Mouse (Mus musculus): ENCODE data around the gene Klhl11.

Gene Klhl11

GRCm38 (mm10) chr11:100472197-100472934 is at the start of gene Klhl11:
Klhl11 (minus strand) TSS chr11:100472741.
- DNase-seq (ENCODE audit: low spot score) = peak; percentile 88

DNA sequence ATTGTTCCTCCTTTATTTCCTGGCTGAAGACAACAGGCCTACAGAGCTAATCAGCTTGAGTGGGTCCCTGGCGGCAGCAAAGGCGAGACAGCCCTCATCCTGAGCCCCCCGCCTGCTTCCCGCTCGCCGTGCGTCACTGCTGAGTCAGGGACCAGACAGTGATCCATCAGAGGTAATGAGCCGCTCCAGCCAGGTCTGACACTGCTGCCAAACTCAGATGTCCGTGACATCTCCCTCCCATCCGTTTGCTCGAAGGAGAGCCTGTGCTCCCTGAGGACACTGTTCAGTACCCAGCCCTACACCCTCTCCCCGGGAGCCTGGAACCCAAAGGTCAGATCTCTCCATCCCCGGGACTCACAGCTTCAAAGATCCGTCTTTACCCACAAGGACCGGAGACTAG is 48.3 kb upstream of the Klhl11 start:
- no peak for DNase-seq (ENCODE audit: low spot score)

GRCm38 (mm10) chr11:100519188-100519587 is 46.6 kb upstream of the Klhl11 start:
- no peak for DNase-seq (ENCODE audit: low spot score)

DNA sequence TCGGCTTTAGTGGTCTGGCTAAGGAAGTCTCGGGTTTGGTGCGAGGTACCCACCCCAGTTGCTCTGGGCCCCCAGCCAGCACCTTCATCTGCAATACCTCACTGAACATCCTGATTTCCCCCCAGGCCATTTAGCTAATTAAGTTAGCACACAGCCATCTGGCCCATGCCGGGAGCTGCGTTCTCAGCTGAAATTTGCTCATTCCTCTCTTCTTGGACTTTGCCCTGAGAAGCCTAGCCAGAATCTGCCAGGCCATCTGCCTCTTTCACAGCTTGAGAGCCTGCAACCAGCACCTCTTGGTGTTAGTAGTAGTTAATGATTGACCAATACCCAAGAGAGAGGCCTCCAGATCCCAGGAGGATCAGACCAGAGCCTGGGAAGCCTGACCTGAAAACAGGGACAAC is 45.6 kb upstream of the Klhl11 start:
- no peak for DNase-seq (ENCODE audit: low spot score)

DNA sequence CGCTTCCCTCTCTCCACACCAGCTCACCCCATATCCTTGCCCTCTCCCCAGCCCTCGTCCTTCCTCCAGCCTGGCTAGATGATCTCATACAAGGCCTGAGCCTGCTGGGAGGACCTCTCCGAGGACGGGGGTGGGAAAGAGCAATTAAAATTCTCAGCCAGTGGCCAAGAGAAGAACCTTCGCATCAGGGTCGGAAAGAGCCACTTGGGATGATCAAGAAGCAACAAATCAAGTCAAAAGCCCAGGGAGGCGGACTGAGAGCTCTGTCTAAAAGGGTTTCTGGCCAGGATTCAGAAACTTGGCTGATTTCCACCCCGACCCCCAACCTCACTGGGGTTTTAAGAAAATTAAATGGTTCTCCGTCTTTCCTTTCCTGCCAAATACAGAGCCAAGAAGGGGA is 43.8 kb upstream of the Klhl11 start:
- no peak for DNase-seq (ENCODE audit: low spot score)

GRCm38 (mm10) chr11:100515789-100516188 is 43.2 kb upstream of the Klhl11 start:
- no peak for DNase-seq (ENCODE audit: low spot score)

GRCm38 (mm10) chr11:100515061-100515460 is 42.5 kb upstream of the Klhl11 start:
- no peak for DNase-seq (ENCODE audit: low spot score)

DNA sequence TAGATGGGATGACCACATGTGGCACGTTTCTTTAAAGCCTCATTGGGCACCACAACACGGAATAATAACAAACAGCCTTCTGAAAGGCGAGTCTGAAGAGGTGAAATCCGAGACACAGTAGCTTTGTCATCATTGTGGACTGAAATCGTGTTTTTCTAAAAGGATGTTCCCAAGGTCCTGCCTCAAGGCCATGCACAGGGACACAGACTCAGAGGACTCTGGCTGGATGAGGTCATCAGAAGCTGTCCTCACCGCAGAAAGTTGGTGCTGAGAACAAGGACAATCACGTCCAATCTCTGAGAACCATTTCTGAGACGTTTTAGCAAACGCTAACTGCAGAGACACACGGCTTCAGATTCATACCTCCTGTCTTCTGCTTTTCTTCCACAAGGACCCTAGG is 41.2 kb upstream of the Klhl11 start:
- no peak for DNase-seq (ENCODE audit: low spot score)

DNA sequence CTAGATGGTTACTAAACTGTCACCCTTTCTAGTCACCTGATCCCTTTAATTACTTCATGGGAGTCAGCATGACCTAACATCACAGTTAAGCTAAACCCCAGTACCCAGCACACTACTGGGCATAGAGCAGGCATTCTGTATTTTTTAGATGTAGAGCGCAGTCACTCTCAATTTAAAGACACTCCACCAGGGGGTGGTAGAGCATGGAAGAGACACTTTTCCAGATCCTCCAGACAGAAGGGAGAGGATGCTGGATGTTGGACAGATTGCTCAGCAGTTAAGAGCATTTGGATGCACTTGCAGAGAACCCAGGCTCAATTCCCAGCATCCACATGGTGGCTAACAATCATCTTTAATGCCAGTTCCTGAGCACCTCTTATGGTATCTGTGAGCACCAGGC is 39.8 kb upstream of the Klhl11 start:
- DNase-seq (ENCODE audit: low spot score) = no peak

- no peak for DNase-seq (ENCODE audit: low spot score)
Measured at GRCm38 (mm10) chr11:100510556-100510955, 38.0 kb upstream of the Klhl11 start.

DNA sequence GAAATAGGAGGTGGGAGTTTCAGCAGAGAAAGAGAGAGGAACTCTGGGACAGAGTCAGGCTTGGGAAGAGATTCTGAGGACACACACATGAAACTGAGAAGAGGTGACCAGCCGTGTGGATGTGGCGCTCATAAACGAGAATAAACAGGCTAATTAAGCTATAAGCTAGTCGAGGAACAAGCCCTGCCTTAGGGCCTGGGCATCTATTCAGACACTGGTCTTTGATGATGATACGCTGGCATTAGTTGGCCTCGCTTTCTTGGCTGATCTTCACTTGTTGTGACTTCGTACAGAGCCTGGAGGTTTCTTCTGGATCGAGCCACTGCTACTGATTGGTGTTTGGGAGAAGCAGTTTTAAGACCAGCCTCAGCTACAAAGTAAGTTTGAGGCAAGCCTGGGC is 33.5 kb upstream of the Klhl11 start:
- DNase-seq (ENCODE audit: low spot score) = no peak

DNA sequence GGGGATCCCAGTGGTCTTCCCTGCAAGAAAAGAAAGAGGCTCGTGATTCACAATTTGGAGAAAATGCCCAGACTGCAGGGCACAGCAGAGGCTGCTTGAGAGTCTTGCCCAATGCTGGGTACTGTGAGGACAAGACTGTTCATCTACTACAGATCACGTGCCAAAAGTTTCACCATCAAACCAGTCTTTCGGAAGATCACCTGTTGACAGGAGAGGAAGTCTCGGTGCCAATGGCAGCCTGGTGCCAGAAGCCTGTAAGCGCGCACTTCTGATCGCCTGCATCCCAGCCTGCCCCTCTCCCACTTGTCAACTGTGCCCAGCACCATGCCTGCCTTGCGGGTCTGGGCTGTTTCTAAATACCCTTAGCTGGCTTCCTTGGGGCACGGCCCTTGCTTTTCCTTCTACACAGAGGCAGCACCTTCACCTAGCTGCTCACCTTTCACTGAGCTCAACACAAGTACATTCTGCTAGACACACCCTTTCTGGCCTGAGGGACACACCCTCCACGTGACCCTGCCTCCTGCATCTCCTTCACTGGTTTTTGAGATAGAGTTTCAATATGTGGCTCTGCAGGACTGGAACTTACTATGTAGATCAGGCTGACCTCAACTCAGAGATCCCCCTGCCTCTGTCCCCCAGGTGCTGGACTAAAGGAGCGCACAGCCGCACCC is 32.6 kb upstream of the Klhl11 start:
- no peak for DNase-seq (ENCODE audit: low spot score)

DNA sequence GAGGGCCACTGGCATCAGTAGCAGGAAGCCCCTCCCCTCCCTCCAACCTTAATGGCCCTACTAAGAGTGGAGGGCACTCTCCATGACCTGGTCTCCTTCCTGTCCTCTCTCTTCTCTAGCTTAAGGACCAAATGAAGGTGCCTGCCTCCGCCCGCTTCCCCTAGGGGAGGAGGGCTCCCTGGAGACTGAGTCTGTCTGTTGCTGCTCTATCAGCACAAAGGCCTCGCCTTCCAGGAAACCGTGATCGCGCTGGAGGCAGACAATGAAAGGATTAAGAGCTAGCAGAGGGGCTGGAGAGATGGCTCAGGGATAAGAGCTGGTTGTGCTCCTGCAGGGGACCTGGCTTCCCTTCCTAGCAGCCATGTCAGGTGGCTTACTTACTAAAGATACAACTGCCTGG is 28.8 kb upstream of the Klhl11 start:
- no peak for DNase-seq (ENCODE audit: low spot score)

DNA sequence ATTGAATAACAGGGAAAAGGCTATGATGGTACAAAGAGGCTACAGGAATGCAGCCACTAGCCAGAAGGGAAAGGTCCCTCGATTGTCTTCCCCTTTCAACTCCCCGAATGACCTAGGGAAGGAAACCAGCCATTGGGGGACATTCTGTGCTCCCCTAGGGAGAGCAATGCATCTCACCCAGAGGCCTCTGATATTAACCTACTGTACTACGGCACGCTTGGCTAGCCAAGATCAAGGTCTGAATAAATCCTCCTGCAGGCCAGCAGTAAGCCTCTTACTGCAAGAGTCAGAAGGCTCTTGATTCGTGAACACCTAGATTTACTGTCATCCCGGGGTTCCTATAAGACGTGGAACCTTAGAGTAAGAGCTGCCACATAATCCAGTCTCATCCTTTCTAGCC is 28.1 kb upstream of the Klhl11 start:
- no peak for DNase-seq (ENCODE audit: low spot score)

DNA sequence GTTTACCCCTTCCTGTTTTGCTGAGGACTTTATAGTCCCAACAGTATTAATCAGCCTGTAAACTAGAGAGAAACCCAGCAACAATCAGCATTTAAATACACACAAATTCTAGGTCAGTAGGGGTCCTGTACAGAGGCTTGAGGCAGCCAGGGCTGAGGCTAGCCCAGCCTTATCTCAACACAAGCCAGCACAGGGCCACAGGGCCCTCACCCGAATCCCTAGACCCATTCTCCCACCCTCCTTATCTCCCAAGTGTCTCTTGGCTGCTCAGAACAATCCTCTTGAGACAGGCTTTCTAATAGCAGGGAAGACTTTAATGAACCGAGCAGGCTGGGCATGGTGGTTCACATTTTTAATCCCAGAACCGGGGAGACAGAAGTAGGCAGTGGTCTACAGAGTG is 27.7 kb upstream of the Klhl11 start:
- DNase-seq (ENCODE audit: low spot score) = no peak

DNA sequence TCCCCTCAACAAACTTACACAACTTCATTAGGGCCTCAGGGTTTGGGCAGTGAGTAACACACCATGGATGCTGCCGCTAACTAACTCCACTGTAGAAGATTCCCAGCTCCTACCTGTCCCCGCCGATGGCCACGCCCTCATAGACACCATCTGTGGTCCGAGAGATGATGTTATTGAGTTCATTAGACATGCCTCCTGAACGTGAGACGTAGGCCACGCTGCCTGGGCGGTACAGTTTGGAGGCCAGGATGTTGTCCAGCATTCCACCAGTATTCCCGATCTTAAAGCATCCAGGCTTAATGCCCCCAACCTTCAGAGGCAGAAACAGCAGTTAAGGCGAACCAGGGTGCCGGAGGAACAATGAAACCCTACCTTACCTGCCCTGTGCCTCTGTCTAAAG is 21.2 kb upstream of the Klhl11 start:
- no peak for DNase-seq (ENCODE audit: low spot score)

- no peak for DNase-seq (ENCODE audit: low spot score)
Measured at GRCm38 (mm10) chr11:100490951-100491350, 18.4 kb upstream of the Klhl11 start.

- no peak for DNase-seq (ENCODE audit: low spot score)
Measured at GRCm38 (mm10) chr11:100485801-100486538, 13.4 kb upstream of the Klhl11 start.

DNA sequence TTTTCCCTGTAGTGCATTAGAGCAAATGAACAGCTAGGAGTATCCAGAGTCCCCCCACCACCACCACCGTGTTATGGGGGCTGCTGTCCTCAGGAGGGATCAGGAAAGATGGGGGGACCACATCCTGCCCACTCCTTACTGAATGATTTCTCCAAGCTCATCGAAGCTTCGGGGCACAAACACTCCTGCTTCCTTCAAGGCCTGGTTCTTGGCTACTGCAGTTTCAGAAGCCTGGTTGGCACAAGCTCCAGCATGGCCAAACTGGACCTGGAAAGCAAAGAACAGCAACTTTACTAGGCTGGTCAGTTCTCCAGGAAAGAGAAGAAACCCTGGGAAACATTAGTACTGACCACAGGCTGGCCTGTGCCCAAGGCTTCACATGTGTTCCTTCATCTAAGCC is 11.9 kb upstream of the Klhl11 start:
- DNase-seq (ENCODE audit: low spot score) = no peak

DNA sequence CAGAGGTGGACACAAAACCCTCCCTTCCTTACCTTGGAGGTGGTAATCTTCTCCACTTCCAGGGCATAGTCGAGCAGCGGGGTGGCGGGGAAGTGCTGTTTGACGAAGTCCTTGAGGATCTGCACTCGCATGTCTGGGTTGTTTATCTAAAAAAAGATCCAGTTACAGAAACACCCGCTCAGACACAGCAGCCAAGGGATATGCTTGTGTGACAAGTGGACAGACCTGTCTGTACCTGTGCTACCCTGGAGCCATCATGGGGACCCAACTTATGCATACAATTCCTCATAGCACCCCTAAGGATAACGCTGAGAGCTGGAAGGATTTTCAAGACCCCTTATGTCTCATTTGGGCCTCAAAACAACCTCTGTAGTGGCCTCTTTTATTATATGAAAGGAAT is 6.6 kb upstream of the Klhl11 start:
- DNase-seq (ENCODE audit: low spot score) = no peak

DNA sequence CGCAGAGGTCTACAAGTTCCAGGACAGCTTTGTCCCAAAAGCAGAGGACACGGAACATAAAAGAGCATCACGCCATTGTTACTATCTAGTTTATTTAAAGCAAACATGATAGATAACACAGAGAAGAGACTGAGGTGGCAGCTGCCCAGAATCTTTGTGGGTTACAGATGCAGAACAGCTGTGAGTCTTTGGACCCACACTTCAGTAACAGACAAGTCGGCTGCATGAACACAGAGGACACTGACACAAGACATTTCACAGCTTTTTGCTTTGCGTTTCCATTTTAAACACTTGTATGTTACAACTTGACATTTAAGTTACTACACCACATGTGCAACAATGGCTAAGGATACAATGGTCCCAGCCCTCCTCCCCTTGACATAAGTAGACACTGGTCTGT is 3.7 kb upstream of the Klhl11 start:
- no peak for DNase-seq (ENCODE audit: low spot score)

GRCm38 (mm10) chr11:100472935-100473295 is 374 bp upstream of the Klhl11 start:
- no peak for DNase-seq (ENCODE audit: low spot score)
